In genomic region chr7:144838522-144839503, GRCm38 (mm10) we compare ENCODE assay signal across 7 mouse cellular contexts. TPM values are rescaled to one million over a fixed set of nuclear protein-coding genes. Genes with fewer than 3 reads are reported as not detected.
DNase-seq lines count a peak whose midpoint lies in the region; ATAC-seq lines count a peak whose summit lies in the region.

No protein-coding gene starts in this region.

- H3K9ac ChIP-seq in hindbrain, embryonic 12.5 days: peak overlapping the region; percentile 33; the same call in 1 of the 2 replicates
- H3K9ac ChIP-seq in midbrain, embryonic 12.5 days (replicated peaks): peak overlapping the region; percentile 32; the same call in 1 of the 2 replicates

- H3K36me3 ChIP-seq in embryonic facial prominence, embryonic 10.5 days (replicated peaks): no peaks in the 10 kb centered on the region
- H3K36me3 ChIP-seq in hindbrain, embryonic 12.5 days: no peaks in the 10 kb centered on the region
- H3K36me3 ChIP-seq in midbrain, embryonic 12.5 days: no peaks in the 10 kb centered on the region

- intact Hi-C loops in left cerebral cortex, postnatal 14 days (cut with DNase I): no loop called here

- peak overlapping the region; percentile 44; the same call in 1 of the 2 replicates for H3K27ac ChIP-seq in embryonic facial prominence, embryonic 10.5 days (replicated peaks)
- H3K27ac ChIP-seq in hindbrain, embryonic 12.5 days: no peak overlapping the region
- no peak overlapping the region for H3K27ac ChIP-seq in midbrain, embryonic 12.5 days (replicated peaks)

- peak; percentile 72 for ATAC-seq in hindbrain, embryonic 12.5 days (ENCODE audit: low FRiP score)
- no peak for ATAC-seq in midbrain, embryonic 12.5 days (ENCODE audit: low FRiP score, low read depth)
- ATAC-seq in erythroblast, adult 5-6 weeks (replicated peaks; ENCODE audit: low FRiP score, poor library complexity, severe bottlenecking): no peak

- H3K4me1 ChIP-seq in embryonic facial prominence, embryonic 10.5 days: peaks cover 34% of the 10 kb centered on the region
- H3K4me1 ChIP-seq in hindbrain, embryonic 12.5 days: peaks cover 14% of the 10 kb centered on the region
- peaks cover 18% of the 10 kb centered on the region for H3K4me1 ChIP-seq in midbrain, embryonic 12.5 days

- H3K27me3 ChIP-seq in embryonic facial prominence, embryonic 10.5 days (replicated peaks; ENCODE audit: low read depth, poor library complexity, severe bottlenecking): peaks cover 100% of the 10 kb centered on the region
- H3K27me3 ChIP-seq in hindbrain, embryonic 12.5 days: peaks cover 83% of the 10 kb centered on the region
- H3K27me3 ChIP-seq in midbrain, embryonic 12.5 days: peaks cover 96% of the 10 kb centered on the region

- peak overlapping the region; percentile 55 for H3K4me3 ChIP-seq in embryonic facial prominence, embryonic 10.5 days
- peak overlapping the region; percentile 43 for H3K4me3 ChIP-seq in hindbrain, embryonic 12.5 days
- peak overlapping the region; percentile 42 for H3K4me3 ChIP-seq in midbrain, embryonic 12.5 days

- peak overlapping the region; percentile 54 for H3K4me2 ChIP-seq in hindbrain, embryonic 12.5 days (replicated peaks)
- peak overlapping the region; percentile 59 for H3K4me2 ChIP-seq in midbrain, embryonic 12.5 days (replicated peaks)

- no peaks in the 10 kb centered on the region for H3K9me3 ChIP-seq in embryonic facial prominence, embryonic 10.5 days
- no peaks in the 10 kb centered on the region for H3K9me3 ChIP-seq in hindbrain, embryonic 12.5 days (replicated peaks)
- H3K9me3 ChIP-seq in midbrain, embryonic 12.5 days: no peaks in the 10 kb centered on the region

- peak; percentile 7 to 25 for DNase-seq in left cerebral cortex, postnatal 14 days (ENCODE audit: low spot score in 2 of 2)
- DNase-seq in left cerebral cortex, adult 9 months (ENCODE audit: low spot score in 2 of 2): no peak
- peak; percentile 63 for DNase-seq in embryonic facial prominence, embryonic 10.5 days (ENCODE audit: low spot score)
- DNase-seq in MN1 (ENCODE audit: low spot score): no peak

- WGBS in embryonic facial prominence, embryonic 10.5 days: under 1% methylated on average over 94 of the region's 94 CpGs
- WGBS in hindbrain, embryonic 12.5 days: under 1% methylated on average over 94 of the region's 94 CpGs
- WGBS in midbrain, embryonic 12.5 days: under 1% methylated on average over 93 of the region's 94 CpGs

RNA-seq across cellular contexts. Expression of gene Fgf3, which starts 0.9 kb away (rescaled TPM):
- total RNA-seq in left cerebral cortex, postnatal 14 days (2021): under 1 TPM in 1 of 2 experiments, not detected in 1; 0.24 TPM
- 0.96 and 1.3 TPM in 2 replicates for polyA plus RNA-seq in embryonic facial prominence, embryonic 10.5 days (2016; fragmentation: Nextera tagmentation; extraction: Ambion mirVana)
- 1.9 and 2.1 TPM in 2 replicates for polyA plus RNA-seq in hindbrain, embryonic 12.5 days (2016; fragmentation: Nextera tagmentation; extraction: Ambion mirVana)
- polyA plus RNA-seq in midbrain, embryonic 12.5 days (2016; fragmentation: Nextera tagmentation; extraction: Ambion mirVana): 0.73 and 1.1 TPM in 2 replicates
- total RNA-seq in erythroblast, adult 5-6 weeks (2015; ENCODE audit: low replicate concordance): 1.7 and 2.3 TPM in 2 replicates
- total RNA-seq in erythroblast, adult 5-6 weeks (2017; ENCODE audit: low replicate concordance): 1.0 TPM in 1 of 2 replicates, not detected in the other

RNA-seq across cellular contexts. Expression of gene Fgf4, which starts 8.4 kb away (rescaled TPM):
- total RNA-seq in left cerebral cortex, postnatal 14 days (2021): not detected
- polyA plus RNA-seq in embryonic facial prominence, embryonic 10.5 days (2016; fragmentation: Nextera tagmentation; extraction: Ambion mirVana): 0.16 TPM in 1 of 2 replicates, not detected in the other
- polyA plus RNA-seq in hindbrain, embryonic 12.5 days (2016; fragmentation: Nextera tagmentation; extraction: Ambion mirVana): 0.13 and 0.46 TPM in 2 replicates
- not detected in 2 replicates for polyA plus RNA-seq in midbrain, embryonic 12.5 days (2016; fragmentation: Nextera tagmentation; extraction: Ambion mirVana)
- 1.7 TPM in 1 of 2 replicates, not detected in the other for total RNA-seq in erythroblast, adult 5-6 weeks (2015; ENCODE audit: low replicate concordance)
- not detected in 2 replicates for total RNA-seq in erythroblast, adult 5-6 weeks (2017; ENCODE audit: low replicate concordance)

RNA-seq across cellular contexts. Expression of gene Fgf15, which starts 57.5 kb away (rescaled TPM):
- total RNA-seq in left cerebral cortex, postnatal 14 days (2021): not detected
- polyA plus RNA-seq in embryonic facial prominence, embryonic 10.5 days (2016; fragmentation: Nextera tagmentation; extraction: Ambion mirVana): 17.5 and 19.7 TPM in 2 replicates
- 62.0 and 66.7 TPM in 2 replicates for polyA plus RNA-seq in hindbrain, embryonic 12.5 days (2016; fragmentation: Nextera tagmentation; extraction: Ambion mirVana)
- polyA plus RNA-seq in midbrain, embryonic 12.5 days (2016; fragmentation: Nextera tagmentation; extraction: Ambion mirVana): 69.8 and 95.0 TPM in 2 replicates
- not detected in 2 replicates for total RNA-seq in erythroblast, adult 5-6 weeks (2015; ENCODE audit: low replicate concordance)
- total RNA-seq in erythroblast, adult 5-6 weeks (2017; ENCODE audit: low replicate concordance): not detected in 2 replicates

Comparison
In these comparisons a context has a peak if more than half of its experiments do, and no peak if none do; other contexts are left out.
1. DNase-seq: peak in left cerebral cortex, postnatal 14 days (2 of 2) and embryonic facial prominence, embryonic 10.5 days (single experiment); none in left cerebral cortex, adult 9 months (0 of 2) and MN1 (single experiment).
2. Peak in every context shown above with its lines, with median percentiles within 50 percentile points of each other: H3K4me3 ChIP-seq.